Mouse (Mus musculus): ENCODE results near the gene Pnpla1.
A peak's percentile ranks its signal among the peaks of the same experiment; 100 is the strongest.
"Not testable (repeated sequence)": the region's sequence is repeated elsewhere in the genome, so short reads cannot be mapped to it uniquely, and the experiment has no call there.

The Pnpla1 gene

DNA sequence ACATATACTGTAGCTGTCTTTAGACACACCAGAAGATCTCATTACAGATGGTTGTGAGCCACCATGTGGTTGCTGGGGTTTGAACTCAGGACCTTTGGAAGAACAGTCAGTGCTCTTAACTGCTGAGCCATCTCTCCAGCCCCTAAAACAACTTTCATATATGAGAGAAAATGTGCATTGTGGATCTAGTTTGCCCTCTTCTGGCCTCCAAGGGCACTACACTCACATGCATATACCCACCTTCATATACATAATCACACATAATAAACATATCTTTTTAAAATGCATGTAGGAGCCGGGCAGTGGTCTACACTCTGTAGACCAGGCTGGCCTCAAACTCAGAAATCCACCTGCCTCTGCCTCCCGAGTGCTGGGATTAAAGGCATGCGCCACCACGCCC is 16.3 kb upstream of the Pnpla1 start:
- not testable (repeated sequence) for DNase-seq (ENCODE audit: low spot score in 2 of 2)

DNA sequence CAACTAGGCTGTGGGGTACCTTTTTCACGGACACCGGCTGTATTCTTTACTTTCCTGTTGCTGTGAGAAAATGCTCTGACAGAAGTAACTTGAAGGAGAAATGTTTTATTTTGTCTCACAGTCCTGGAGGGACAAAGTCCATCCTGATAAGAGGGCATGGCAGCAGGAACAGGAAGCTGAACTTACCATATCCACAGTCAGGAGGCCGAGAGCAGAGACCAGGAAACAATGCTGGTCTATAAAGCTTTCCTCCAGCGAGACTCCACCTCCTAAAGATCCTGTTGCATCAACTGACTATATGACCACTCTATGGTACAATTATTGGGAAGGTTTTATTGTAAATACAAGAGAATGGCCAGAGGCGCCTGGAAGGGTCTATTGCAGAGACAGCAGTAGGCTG is 14.5 kb upstream of the Pnpla1 start:
- no peak for DNase-seq (ENCODE audit: low spot score in 2 of 2)

DNA sequence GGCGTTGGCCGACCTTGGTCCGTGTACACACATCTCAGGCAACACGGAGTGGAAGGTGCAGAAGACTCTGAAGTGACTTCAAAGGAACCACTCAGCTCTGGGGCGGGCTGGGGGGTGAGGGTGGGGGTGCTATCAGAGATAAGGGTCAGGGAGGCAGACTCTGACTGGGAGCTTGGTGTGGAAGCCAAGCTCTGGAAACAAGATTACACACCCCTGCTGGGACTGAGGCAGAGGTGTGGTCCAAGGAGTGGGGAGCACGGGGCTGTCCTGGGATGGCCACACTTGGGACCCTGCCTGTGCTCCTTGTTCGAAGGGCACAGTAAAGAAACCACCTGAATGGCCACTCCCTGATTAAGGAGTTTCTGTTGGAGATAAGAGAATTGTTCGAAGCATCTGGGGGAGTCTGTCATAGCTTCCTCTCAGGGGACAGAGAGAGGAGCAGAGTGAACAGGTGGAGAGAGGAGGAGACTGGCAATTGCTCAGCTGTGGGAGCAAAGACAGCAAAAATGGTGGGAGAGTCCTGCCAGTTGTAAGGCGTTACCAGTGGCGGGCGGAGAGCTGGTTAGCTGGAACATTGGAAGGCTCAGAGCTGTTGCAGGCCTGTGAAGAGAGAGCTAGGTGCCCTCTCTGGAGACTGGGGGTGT is 11.1 kb upstream of the Pnpla1 start:
- no peak for DNase-seq (ENCODE audit: low spot score in 2 of 2)

DNA sequence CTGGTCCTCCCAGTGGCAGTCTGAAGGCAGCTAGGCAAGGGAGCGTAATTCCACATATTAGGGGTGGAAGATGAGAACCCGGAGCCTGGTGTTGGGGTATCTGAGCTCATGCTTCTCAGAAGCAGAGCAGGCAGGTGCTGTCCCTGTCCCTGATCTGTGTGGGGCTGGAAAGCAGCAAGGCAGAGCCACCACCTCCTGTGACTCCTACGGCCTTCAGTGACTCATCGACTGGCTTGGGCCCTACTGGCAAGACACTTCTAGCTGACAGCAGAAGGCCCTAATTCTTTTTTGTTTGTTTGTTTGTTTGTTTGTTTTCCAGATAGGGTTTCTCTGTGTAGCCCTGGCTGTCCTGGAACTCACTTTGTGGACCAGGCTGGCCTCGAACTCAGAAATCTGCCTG is 7.7 kb upstream of the Pnpla1 start:
- DNase-seq (ENCODE audit: low spot score in 2 of 2), result no peak

DNA sequence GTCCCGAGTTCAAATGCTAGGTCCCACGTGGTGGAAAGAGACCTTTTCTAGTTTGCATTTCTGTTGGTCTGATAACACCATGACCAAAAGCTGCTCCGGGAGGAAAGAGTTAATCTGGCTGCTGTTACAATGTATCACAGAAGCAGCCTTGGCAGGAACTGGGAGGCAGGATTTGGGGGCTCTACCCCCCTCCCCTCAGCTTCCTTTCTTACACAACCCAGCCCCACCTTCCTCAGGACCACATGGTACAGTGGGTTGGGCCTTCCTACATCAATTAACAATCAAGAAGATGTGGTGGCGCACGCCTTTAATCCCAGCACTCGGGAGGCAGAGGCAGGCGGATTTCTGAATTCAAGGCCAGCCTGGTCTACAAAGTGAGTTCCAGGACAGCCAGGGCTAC is 3.8 kb upstream of the Pnpla1 start:
- no peak for DNase-seq (ENCODE audit: low spot score in 2 of 2)

DNA sequence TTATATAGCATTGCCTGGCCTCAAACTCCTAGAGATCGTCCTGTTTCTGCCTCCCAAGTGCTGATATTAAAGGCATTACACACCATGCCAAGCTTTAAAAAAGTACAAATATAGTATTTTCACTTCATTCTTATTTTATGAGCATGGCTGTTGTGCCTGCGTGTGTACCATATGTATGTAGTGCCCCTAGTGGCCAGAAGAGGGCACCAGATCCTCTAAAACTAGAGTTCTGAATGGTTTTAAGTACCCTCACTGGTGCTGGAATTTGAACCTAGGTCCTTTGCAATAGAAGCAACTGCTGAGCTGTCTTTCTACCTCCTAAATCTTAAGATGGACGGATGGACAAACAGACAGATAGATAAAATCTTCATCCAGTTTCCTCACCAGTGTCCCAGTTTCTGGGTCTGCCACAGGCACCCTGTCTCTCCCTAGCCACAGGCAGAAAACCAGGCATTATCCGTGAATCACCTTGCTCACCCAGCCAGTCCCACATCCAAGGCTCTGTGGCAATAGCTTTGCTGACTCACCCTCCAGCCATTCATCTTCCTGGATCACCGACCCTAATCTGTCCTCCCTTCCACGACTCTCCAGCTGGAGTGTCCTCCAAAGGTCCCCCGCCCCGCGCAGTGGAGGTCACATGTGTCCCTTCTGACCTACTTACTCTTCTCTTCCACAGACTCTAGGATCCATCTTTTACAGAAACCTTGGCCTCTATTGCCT is 2.9 kb upstream of the Pnpla1 start:
- DNase-seq (ENCODE audit: low spot score in 2 of 2), result peak; percentile 28 to 59

DNA sequence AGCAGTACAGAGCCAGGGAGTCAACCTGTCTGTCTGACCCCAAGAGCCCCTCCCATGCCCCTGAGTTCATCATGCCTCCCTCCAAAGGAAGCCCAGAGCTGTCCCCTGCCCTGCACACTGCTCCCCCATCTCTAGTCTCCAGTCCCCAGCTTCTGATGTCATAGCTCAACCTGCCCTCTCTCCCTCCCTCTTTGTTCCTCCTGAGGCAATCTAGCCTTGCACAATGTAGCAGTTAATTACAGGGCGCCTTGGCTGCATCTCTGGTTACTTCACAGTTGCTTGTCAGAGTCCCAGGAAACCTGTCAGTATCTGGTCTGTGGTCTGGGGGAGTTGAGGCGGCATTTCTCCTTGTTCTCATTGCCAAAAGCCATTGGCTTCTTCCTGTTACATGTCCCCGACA is 2.2 kb upstream of the Pnpla1 start:
- DNase-seq (ENCODE audit: low spot score in 2 of 2), result peak in 1 of 2 experiments; percentile 44

DNA sequence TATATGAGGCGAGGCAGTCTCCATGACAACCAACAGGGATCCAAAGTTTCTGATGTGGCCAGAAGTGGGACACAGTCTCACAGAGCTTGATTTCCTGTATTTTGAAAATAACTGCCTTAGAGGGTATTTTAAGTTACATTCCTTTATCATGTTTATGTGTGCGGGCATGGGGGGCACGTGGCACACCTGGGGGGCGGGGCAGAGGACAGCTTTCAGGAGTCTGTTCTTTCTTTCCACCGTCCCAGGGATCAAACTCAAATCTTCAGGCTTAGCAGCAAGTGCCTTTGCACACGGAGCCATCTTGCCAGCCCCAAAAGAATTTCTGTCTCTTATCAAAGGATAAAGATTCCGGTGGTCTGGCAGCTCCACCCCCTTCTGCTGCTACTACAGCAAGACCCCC is 5.7 kb downstream of the Pnpla1 start:
- no peak for DNase-seq (ENCODE audit: low spot score in 2 of 2)

DNA sequence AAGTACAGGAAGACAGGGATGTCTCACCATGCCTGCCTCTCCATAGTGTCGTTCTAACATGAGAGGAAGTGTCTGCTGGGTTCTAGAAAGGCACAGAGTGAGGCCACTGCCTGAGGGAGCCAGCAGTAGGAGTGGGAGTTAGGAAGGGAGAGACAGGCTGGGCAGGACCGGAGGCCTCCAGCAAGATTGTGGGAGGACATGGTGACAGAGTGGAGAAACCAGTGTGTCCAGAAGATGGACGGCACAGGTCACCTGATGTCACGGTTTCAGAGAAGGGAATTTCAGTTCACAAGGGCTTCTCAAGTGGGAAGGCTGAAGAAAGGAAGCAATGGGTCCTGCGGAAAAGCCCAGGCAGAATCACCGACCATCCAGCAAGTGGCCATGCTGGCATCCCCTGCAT is 6.3 kb downstream of the Pnpla1 start:
- no peak for DNase-seq (ENCODE audit: low spot score in 2 of 2)

DNA sequence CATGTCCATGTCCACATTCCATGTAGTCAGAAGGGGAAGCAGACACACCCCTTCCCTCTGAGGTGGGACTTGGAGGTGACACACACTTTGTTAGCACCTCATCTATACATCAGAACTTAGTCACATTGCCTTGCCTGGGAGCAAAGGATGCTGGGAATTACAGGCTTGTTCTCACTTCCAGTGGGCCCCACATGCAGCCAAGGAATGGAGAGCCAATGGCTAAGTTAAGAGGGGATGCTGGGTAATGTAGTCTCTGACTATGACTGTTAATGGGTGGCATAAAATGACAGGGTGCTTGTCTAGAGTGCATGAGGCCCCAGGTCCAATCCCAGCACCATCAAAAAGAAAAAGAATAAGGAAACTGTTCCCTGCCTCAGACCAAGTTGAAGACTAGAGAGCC is 8.7 kb downstream of the Pnpla1 start:
- no peak for DNase-seq (ENCODE audit: low spot score in 2 of 2)

DNA sequence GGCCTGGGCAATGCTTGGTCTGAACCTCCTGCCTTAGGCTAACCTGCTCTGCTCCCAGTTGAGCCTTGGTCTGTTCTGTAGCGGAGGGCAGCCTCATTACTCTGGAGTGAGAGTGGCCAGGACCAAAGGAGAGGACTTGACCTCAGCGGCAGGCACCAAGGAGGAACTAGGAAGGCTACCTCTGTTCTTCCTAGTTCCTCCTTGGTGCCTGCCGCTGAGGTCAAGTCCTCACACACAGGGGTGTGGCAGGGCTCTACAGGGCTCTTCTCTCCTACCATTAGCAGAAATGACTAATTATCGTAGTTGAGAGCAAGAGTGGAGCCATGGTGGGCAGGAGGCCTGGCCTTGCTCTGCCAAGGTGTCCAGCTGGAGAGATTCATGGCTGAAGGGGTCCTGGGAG is 9.2 kb downstream of the Pnpla1 start:
- DNase-seq (ENCODE audit: low spot score in 2 of 2), result no peak

DNA sequence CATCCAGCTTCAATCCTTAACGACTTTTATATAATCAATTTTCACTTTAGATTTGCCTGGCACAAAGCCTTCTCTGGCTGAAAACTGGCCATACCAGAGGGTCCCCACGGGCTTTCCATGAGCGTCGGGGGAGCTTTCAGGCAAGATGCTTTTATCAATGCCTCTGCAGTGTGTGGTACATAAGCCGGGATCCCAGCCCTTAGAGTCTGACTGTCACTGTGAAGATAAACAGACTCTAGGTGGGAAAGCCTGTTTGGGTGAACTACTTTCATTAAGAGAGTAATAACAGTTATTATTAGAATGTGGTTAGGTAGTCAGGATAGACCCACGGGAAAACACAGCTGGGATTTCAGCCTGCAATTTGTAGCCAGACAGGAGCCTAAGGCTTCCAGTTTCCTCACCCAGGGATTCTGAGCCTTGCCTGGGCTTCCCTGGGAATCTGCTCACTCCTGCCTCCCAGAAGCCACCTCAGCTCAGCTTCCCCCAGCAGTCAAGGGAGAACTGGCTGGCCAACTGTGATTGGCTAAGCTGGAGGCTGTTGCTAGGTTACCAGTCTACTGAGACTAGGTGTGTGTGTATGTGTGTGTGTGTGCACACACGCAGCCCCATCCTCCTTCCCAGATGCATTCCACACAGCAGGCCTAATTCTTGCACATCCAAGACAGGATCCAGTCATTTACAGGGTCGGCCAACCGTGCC is 11.3 kb downstream of the Pnpla1 start:
- DNase-seq (ENCODE audit: low spot score in 2 of 2), result no peak

DNA sequence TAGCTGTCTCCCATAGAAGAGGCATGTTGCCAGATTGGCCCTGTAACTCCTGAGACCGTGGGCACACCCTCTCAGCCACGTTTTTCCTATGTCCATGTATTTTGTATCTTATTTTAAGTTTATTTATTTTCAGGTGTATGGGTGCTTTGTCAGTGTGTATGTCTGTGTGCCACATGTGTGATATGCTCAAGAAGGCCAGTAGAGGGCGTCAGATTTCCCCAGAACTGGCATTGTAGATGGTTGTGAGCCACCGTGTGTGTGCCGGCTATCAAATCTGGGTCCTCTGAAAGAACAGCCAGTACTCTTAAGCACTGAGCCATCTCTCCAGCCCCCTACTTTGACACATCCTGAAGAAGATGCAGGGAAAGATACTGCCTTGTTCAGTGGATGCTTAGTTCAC is 12.2 kb downstream of the Pnpla1 start:
- no peak for DNase-seq (ENCODE audit: low spot score in 2 of 2)

DNA sequence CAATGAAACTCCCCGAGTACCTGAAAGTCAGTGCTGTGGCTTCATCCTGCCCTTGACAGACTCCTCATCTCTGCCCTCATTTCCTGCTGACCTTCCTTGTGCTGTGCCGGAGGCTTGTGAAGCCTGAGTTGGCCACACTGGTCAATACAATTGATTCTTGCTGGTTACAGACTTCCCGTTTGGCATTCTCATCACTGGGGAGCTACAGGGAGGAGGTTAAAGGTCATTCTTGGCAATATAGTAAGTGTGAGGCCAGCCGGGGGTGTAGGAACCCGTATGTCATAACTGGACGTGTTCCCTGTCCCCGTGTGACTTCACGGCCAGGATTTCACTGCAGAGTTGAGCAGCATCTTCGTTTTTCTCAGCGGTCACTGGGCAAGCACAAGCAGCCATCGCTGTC is 13.6 kb downstream of the Pnpla1 start:
- DNase-seq (ENCODE audit: low spot score in 2 of 2), result no peak

DNA sequence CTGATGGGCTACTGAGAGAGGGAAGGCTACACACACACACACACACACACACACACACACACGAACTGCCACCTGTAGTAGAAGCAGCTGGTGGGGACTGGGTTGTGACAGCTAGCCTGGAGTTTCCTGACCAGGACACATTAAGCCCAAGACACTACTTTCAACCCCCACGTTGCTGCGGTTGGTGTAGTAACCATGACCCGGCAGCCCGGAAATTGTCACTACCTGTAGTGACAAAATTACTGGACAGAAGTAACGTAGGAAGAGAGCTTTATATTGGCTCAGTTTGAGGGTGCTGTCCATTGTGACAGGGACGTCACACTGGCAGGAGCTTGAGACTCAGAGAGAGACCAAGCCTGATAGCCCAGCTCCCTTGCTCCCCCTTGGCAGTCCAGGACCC is 14.1 kb downstream of the Pnpla1 start:
- DNase-seq (ENCODE audit: low spot score in 2 of 2), result no peak

DNA sequence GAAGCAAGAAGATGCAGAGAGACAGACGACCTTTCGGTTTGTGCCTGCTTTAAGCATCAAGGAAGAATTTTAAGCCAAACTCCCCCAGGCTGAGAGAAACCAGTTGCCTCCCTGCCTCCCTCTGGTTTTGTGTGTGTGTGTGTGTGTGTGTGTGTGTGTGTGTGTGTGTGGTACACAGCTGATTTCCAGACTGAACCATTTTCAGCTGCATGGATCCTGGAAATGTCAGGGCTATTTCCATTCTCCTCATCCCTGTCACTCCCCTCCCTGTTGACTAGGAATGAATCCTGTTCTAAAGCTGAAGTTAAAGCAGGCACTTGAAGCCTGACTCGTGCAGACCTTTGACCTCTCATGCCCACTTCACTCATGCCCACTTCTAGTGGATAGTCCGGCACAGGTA is 16.0 kb downstream of the Pnpla1 start:
- no peak for DNase-seq (ENCODE audit: low spot score in 2 of 2)

DNA sequence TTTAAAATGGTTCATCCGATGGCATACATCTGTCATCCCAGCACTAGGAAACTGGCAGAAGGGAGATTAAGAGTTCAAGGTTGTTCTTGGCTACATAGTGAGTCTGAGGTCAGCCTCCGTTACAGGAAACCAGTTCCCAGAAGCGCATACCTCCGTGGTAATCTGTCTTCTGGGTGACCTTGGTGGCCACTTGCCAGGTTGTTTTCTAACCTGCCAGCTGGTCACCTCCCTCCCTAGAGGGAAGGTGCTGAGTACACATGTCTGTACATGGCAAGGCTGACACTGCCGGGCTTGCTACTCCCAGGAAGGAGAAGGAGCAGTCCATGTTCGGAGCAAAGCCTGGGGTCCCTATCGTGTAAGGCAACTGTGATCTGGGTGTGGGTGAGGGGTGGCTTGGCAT is 16.6 kb downstream of the Pnpla1 start:
- peak; percentile 30 to 32 for DNase-seq (ENCODE audit: low spot score in 2 of 2)

DNA sequence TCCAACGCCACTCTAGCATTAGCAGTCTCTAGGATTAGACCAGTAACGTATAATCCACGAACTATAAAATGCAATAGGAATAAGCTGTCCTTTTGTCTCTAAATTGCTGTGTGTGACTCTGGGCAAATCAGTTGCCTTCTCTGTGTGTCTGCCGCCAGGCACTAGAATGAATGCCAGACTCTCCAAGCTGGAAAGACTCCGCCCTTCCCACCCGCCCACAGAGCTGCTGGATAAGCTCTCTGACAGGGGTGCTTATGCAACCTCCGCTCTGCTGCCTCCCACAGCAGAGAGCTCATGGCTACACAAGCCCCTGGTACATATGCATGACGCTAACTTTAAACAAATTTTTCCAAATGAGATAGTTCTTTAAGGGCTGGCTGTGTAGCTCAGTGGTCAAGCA is 17.1 kb downstream of the Pnpla1 start:
- peak in 1 of 2 experiments; percentile 58 for DNase-seq (ENCODE audit: low spot score in 2 of 2)

DNA sequence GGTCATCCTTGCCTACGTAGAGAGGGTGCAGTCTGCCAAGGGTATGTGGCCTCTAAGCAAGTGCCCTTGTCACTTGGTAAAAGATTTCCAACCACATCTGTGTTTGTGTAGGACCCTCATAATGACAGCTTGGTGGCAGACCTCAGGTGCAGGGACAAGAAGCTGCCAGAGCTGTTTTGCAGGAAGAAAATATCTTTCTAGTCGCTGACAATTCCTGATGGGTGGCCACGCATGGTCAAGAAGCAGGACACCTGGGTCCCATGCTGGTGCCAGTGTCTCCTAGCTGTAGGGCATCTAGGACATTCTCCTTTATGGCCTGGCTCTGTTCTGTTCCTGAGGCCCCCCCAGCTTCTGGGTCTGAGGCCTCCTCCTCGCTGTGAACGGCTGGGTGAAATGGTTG is 18.1 kb downstream of the Pnpla1 start:
- DNase-seq (ENCODE audit: low spot score in 2 of 2), result no peak

DNA sequence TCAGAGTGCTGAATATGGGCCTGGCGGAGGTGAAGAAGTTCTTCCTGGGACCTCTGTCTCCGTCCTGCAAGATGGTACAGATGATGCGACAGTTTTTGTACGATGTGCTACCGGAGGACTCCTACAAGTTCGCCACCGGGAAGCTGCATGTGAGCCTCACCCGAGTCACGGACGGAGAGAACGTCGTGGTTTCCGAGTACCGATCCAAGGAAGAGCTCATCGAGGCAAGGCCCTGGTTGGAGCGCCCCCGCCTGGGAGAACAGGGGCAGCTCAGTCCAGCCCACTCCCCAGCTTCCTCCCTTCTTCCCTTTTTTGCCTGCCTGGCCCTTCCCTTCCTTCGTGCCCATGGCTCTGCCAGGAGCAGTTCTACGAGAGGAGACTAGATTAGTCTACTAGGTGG is 18.6 kb downstream of the Pnpla1 start:
- peak in 1 of 2 experiments; percentile 22 for DNase-seq (ENCODE audit: low spot score in 2 of 2)

DNA sequence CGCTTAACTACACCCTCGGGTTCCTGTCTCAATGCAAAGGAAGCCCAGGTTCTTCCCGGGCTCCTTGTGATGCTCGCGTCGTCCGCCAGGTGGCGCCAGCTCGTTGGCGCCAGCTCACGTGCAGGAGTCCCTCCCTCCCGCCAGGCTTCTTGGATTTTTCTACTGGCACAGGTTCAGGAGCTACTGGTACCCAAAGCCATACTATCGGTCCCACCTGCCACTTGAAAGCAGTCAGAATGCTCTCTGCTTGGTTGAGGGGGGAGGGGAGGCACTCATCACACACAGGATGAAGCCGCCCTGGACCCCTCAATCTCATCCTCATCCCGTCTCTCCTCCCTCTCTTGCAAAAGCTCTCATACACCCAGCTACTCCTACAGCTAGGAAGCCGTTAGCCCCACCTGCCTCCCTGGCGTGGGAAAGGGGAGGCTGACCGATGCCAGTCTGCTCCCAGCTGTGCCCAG is 21.8 kb downstream of the Pnpla1 start:
- peak; percentile 53 to 72 for DNase-seq (ENCODE audit: low spot score in 2 of 2)

DNA sequence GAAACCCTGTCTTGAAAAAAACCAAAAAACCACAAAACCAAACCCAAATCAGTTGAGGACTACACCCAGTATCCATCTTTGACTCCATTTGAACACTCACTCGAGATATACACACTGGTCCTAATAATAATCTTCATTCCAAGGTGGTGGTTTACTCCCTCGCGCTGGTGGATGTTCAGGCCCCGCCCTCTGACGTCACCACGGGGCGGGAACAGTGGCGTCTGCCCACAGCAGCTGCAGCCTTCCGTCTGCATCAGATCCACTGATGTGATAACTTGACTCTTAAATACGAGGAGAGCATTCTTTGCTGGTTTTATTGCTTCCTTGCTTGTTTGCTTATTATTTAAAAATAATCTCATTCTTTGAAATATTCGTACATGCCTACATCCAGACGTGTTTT is 24.1 kb downstream of the Pnpla1 start:
- peak; percentile 44 to 72 for DNase-seq (ENCODE audit: low spot score in 2 of 2)

DNA sequence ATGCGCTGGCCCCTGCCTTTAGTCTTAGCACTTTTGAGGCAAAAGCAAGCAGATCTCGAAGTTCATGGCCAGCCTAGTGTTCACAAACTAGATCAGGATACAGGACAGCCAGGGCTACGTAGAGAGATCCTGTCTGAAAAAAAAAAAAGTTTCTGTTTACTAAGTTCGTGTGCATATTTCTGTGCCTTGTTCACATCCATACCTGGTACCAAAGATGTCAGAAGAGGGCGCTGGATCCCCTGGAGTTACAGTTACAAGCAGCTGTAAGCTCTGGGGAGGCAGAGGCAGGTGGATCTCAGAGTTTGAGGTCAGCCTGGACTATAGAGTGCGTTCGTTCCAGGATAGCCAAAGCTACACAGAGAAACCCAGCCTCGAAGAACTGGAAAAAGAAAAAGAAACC is 24.6 kb downstream of the Pnpla1 start:
- no peak for DNase-seq (ENCODE audit: low spot score in 2 of 2)
